Comparison of ENCODE assay signal across 9 mouse cellular contexts in genomic region chr13:91421387-91421949, GRCm38 (mm10). TPM values are rescaled to one million over a fixed set of nuclear protein-coding genes. Genes with fewer than 3 reads are reported as not detected.
DNase-seq lines count a peak whose midpoint lies in the region; ATAC-seq and TF ChIP-seq lines count a peak whose summit lies in the region.
"Had no signal": no experiment of that assay in that cellular context is flagged by ENCODE, and none has a peak within 500 bp of the region (broad histone marks: within the 10 kb centered on the region; RNA-seq: fewer than 3 reads in every experiment).

No protein-coding gene starts in this region.

- peak overlapping the region; percentile 21; the same call in 1 of the 2 replicates for H3K4me2 ChIP-seq in liver, embryonic 12.5 days
- peak overlapping the region; percentile 54 for H3K4me2 ChIP-seq in myocyte (ENCODE audit: low read depth)

- WGBS in heart, embryonic 10.5 days: 29% methylated on average over 9 of the region's 9 CpGs
- WGBS in liver, embryonic 12.5 days (ENCODE audit: insufficient replicate concordance): 25% methylated on average over 9 of the region's 9 CpGs

- TF ChIP-seq POLR2A in myocyte (IDR thresholded peaks at IDR 0.05; ENCODE audit: insufficient read length, low read depth): no peak

- no peaks in the 10 kb centered on the region for H3K79me2 ChIP-seq in myocyte (ENCODE audit: control insufficient read depth, insufficient read depth)

- H3K4me3 ChIP-seq in heart, embryonic 10.5 days: no peak overlapping the region
- H3K4me3 ChIP-seq in liver, embryonic 12.5 days: no peak overlapping the region
- no peak overlapping the region for H3K4me3 ChIP-seq in myocyte
- H3K4me3 ChIP-seq: erythroblast, embryonic 14.5 days had no signal

- DNase-seq in heart, adult 11 months: peak; percentile 97
- no peak for DNase-seq in heart, embryonic 10.5 days (ENCODE audit: low spot score)
- peak; percentile 68 for DNase-seq in embryo, embryonic 10 days (ENCODE audit: low spot score)
- DNase-seq in gastrocnemius, postnatal 25 days: peak; percentile 46
- peak; percentile 69 for DNase-seq in kidney, adult 11 months
- DNase-seq in testis, postnatal 14 days (ENCODE audit: low spot score): peak; percentile 12

- H3K36me3 ChIP-seq in heart, embryonic 10.5 days: no peaks in the 10 kb centered on the region
- H3K36me3 ChIP-seq in liver, embryonic 12.5 days: no peaks in the 10 kb centered on the region
- H3K36me3 ChIP-seq in myocyte (ENCODE audit: control insufficient read depth, insufficient read depth): no peaks in the 10 kb centered on the region

- peaks cover 10% of the 10 kb centered on the region; the same call in 1 of the 2 replicates for H3K4me1 ChIP-seq in heart, embryonic 10.5 days
- peaks cover 21% of the 10 kb centered on the region for H3K4me1 ChIP-seq in liver, embryonic 12.5 days

- H3ac ChIP-seq in myocyte (ENCODE audit: control insufficient read depth, insufficient read length): no peak overlapping the region

- no peaks in the 10 kb centered on the region for H3K9me3 ChIP-seq in heart, embryonic 10.5 days
- no peaks in the 10 kb centered on the region for H3K9me3 ChIP-seq in liver, embryonic 12.5 days (replicated peaks)

- ATAC-seq in liver, embryonic 12.5 days: peak; percentile 49

- no peak overlapping the region for H3K27ac ChIP-seq in heart, embryonic 10.5 days
- H3K27ac ChIP-seq in liver, embryonic 12.5 days: no peak overlapping the region

- H3K27me3 ChIP-seq in heart, embryonic 10.5 days (ENCODE audit: insufficient read depth, poor library complexity, severe bottlenecking): no peaks in the 10 kb centered on the region
- H3K27me3 ChIP-seq in liver, embryonic 12.5 days (replicated peaks): no peaks in the 10 kb centered on the region; the same call in 1 of the 2 replicates
- no peaks in the 10 kb centered on the region for H3K27me3 ChIP-seq in myocyte (ENCODE audit: control insufficient read depth, insufficient read depth, insufficient read length)

- no peak overlapping the region for H3K9ac ChIP-seq in liver, embryonic 12.5 days

TF ChIP-seq in myocyte, 11 proteins besides CTCF, POLR2A, EP300 and RAD21:
- no peak for TF ChIP-seq TCF12 (IDR thresholded peaks at IDR 0.05; ENCODE audit: insufficient read depth, poor library complexity, severe bottlenecking)
- no peak for TF ChIP-seq TCF3 (IDR thresholded peaks at IDR 0.05; ENCODE audit: insufficient read length, low read depth)
- no peak for TF ChIP-seq REST (IDR thresholded peaks at IDR 0.05; ENCODE audit: insufficient read depth, insufficient read length)
- TF ChIP-seq E2F4 (IDR thresholded peaks at IDR 0.05; ENCODE audit: insufficient read depth): no peak
- TF ChIP-seq SRF (IDR thresholded peaks at IDR 0.05; ENCODE audit: control insufficient read depth, insufficient read length, low read depth): no peak
- 0 out of 2 replicates have a peak, but pooled peaks have one; percentile 20 for TF ChIP-seq CEBPB (IDR thresholded peaks at IDR 0.05; ENCODE audit: insufficient read depth, poor library complexity, severe bottlenecking)
- TF ChIP-seq MYOD1 (IDR thresholded peaks at IDR 0.05; ENCODE audit: control insufficient read depth in 1 of 3, insufficient read length in 2 of 3, low read depth in 2 of 3): no peak
- no peak for TF ChIP-seq MYOG (IDR thresholded peaks at IDR 0.05; ENCODE audit: control insufficient read depth in 1 of 3, insufficient read depth in 1 of 3, insufficient read length in 2 of 3, low read depth in 2 of 3)

RNA-seq across cellular contexts. Expression of gene Ssbp2, which starts 38.6 kb away (rescaled TPM):
- polyA plus RNA-seq in heart, embryonic 10.5 days (2016; fragmentation: Nextera tagmentation; extraction: Ambion mirVana): 94.4 and 110 TPM in 2 replicates
- total RNA-seq in gastrocnemius, postnatal 25 days (2021): 10 to 100 TPM; 13.7 to 20.0 TPM
- polyA plus RNA-seq in liver, embryonic 12.5 days (2016; fragmentation: Nextera tagmentation; extraction: Ambion mirVana): 70.2 and 74.5 TPM in 2 replicates
- 52.1 TPM for polyA plus RNA-seq in myocyte (2012; fragmentation: generic; extraction: Trizol)
